Mouse (Mus musculus) neural tube, postnatal 0 days (tissue): ENCODE measurements around the gene Acod1. TPM values are rescaled to one million over a fixed set of nuclear protein-coding genes. Genes with fewer than 3 reads are reported as not detected.

ENCODE experiments used
- polyA plus RNA-seq: library from polyadenylated mRNA; unstranded; fragments of >200 nt; fragmentation: Nextera tagmentation; extraction: Ambion mirVana; gene quantifications from 2 replicates; pipeline ENCODE4 v1.2.1, GENCODE M21; 2015

Gene Acod1
- polyA plus RNA-seq, result 0.05 TPM in 1 of 2 replicates, not detected in the other

DNA sequence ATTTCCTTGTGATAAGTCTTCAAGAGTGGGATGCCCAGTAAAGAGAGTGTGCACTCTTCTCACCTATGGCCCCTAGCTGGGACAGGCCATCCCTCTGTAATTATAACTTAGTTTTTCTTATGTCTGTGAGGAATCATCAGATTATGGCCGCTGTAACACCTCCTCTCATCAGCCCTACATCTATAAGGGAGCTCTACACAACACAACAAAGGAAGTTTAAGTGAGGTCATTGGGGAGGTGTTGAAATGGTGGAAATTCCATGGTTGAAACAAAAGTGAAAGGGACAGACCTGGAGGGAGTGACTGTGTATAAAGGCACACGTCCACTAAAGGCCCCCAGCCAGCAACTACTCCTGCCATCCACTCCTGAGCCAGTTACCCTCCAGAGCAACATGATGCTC is at the start of gene Acod1:
Gene Acod1, plus strand, starts transcription at position 301 of the 400 bp plus-strand sequence.

DNA sequence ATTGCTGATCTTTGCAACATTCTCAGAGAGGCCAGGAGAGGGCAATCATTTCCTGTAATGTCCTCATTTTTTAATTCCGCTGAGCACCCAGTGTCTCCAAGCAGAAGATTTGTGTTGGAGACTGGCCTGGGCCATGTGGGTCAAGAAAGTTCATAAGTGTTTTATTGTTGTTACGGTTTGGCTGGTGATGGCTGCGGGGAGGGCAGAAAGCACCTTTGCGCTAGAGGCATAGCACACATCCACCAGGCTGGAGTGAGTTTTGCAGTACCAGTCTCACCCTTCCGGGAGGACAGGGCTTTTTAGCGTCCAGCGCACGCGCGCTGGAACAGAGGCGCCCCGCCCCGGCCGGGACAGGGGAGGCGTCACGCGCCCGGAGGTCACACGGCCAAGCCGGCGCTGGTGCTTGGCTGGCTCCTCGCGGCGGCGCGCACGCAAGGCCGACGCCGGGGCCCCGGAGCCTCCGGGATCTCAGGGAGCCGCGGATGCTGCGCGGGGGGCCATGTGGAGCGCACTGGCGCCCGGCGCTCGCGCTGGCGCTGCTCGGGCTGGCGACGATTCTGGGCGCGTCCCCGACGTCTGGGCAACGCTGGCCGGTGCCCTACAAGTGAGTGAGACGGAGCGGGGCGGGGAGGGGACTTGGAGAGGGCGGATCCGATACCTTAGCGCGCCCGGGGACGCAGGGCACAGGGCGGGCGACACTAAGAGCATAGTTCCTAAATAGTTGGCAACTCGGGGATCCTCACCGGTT is 23.3 kb downstream of the Acod1 start, which contains the start of gene Cln5:
Gene Cln5, plus strand, starts transcription at position 353 of the 748 bp plus-strand sequence.

GRCm38 (mm10) chr14:103099238-103099933 is 52.6 kb downstream of the Acod1 start, which contains the start of gene Fbxl3:
Gene Fbxl3, minus strand, starts transcription at chr14:103099566.

Other genes starting within 250 kb of the Acod1 start
- 14.4 and 14.6 TPM in 2 replicates for gene Kctd12, start 64.3 kb upstream of the Acod1 start, polyA plus RNA-seq
- 10.7 and 11.9 TPM in 2 replicates for gene Cln5, start 23.2 kb downstream of the Acod1 start, polyA plus RNA-seq
- gene Fbxl3, start 52.6 kb downstream of the Acod1 start, polyA plus RNA-seq, result 23.3 and 24.3 TPM in 2 replicates